Mouse (Mus musculus): ENCODE results near the gene Il27. TPM values are rescaled to one million over a fixed set of nuclear protein-coding genes. Genes with fewer than 3 reads are reported as not detected.

Il27 gene
- polyA plus RNA-seq, 1 experiment from 2014 or later, result not detected

GRCm38 (mm10) chr7:126598919-126599318 lies 4.2 kb upstream of the Il27 start:
- WGBS, result 80% methylated on average over 6 of the region's 6 CpGs
- no peak overlapping the region for H3K4me2 ChIP-seq
- no peak for ATAC-seq (ENCODE audit: low read depth)
- H3K27ac ChIP-seq (replicated peaks), result no peak overlapping the region
- H3K27me3 ChIP-seq, result no peaks in the 10 kb centered on the region
- H3K4me1 ChIP-seq (replicated peaks), result no peaks in the 10 kb centered on the region
- no peaks in the 10 kb centered on the region for H3K9me3 ChIP-seq
- no peak overlapping the region for H3K4me3 ChIP-seq
- H3K9ac ChIP-seq, result no peak overlapping the region
- no peaks in the 10 kb centered on the region for H3K36me3 ChIP-seq

DNA sequence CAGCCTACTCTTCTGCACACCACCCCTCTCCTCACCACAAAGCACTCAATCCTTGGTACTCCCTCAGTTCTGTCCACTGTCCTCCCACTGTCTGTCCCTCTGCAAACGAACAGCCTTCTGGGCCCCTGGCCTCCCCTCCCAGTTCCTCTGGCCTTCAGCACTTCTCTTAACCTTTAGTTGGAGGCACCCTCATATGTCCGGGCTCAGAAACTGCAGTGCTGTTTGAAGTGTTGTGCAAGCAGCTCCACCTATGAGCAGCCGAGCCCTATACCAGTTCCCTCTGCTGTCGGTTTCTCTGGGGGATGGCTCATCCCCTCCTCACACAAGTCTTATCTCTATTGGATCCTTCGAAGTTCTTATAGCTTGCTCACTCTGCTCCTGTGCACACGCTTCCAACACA lies 1.7 kb upstream of the Il27 start:
- Histone ChIP-seq H3K36me3 (no peaks in the 10 kb centered on the region), H3K4me1 (replicated peaks) (no peaks in the 10 kb centered on the region), H3K4me2 (no peak overlapping the region), H3K27ac (replicated peaks) (no peak overlapping the region), H3K4me3 (no peak overlapping the region), H3K27me3 (0 out of 2 replicates have a peak, but pooled peaks cover 4% of the 10 kb centered on the region), H3K9ac (no peak overlapping the region), H3K9me3 (no peaks in the 10 kb centered on the region)
- no peak for ATAC-seq (ENCODE audit: low read depth)
- 74% methylated on average over 6 of the region's 6 CpGs for WGBS

DNA sequence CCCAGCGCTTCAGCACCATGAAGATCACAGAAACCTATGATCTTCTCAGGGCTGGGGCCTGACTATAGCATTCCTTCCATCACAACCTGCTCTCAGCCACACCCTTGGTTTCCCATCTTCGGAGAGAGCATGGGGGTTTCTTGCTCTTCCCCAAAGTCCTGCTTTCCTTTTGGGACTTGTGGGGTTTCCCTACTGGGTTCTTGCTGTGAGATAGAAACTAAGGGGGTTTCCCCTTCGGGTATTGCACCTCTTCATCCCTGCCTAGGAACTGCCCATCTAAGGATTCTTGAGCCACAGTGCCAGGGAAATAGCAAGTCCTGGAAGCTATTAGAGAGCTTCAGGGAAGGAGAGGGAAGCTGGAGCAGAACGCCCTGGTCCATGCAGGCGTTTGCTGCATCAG lies 1.1 kb upstream of the Il27 start:
- WGBS, result 85% methylated on average over 5 of the region's 5 CpGs
- H3K27me3 ChIP-seq, result 0 out of 2 replicates have a peak, but pooled peaks cover 5% of the 10 kb centered on the region
- ATAC-seq (ENCODE audit: low read depth), result no peak
- no peak overlapping the region for H3K9ac ChIP-seq
- no peaks in the 10 kb centered on the region for H3K9me3 ChIP-seq
- H3K4me3 ChIP-seq, result no peak overlapping the region
- H3K36me3 ChIP-seq, result no peaks in the 10 kb centered on the region
- H3K4me2 ChIP-seq, result no peak overlapping the region
- H3K4me1 ChIP-seq (replicated peaks), result no peaks in the 10 kb centered on the region
- no peak overlapping the region for H3K27ac ChIP-seq (replicated peaks)

GRCm38 (mm10) chr7:126587779-126588178 lies 7.0 kb downstream of the Il27 start:
- Histone ChIP-seq H3K9ac (0 out of 2 replicates have a peak overlapping the region, but pooled peaks have one; percentile 9), H3K4me3 (no peak overlapping the region), H3K36me3 (no peaks in the 10 kb centered on the region), H3K4me2 (peak overlapping the region; percentile 34), H3K27ac (replicated peaks) (no peak overlapping the region), H3K9me3 (no peaks in the 10 kb centered on the region), H3K27me3 (peaks cover 38% of the 10 kb centered on the region), H3K4me1 (replicated peaks) (peaks cover 12% of the 10 kb centered on the region)
- no peak for ATAC-seq (ENCODE audit: low read depth)
- WGBS, result 6% methylated on average over 16 of the region's 16 CpGs

DNA sequence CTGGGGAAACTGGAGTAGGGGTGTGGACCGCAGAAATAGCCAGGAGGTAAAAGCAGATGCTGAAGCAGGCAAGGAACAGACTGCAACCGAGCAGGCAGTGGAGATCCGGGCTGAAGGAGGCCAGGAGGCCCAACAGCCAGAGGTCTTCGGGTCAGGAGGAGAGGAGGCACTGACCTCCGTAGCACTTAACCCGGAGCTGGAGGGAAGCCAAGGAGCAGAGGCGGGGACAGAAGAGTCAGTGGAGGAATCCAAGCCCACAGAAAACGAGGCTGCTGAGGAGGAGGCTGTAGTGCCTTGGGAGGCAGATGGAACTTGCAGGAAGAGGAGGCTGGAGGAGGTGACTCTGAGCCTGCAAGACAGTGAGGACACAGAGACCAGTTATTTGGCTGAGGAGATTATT lies 7.9 kb downstream of the Il27 start:
- no peak overlapping the region for H3K4me2 ChIP-seq
- H3K27ac ChIP-seq (replicated peaks), result no peak overlapping the region
- H3K4me3 ChIP-seq, result no peak overlapping the region
- H3K4me1 ChIP-seq (replicated peaks), result peaks cover 21% of the 10 kb centered on the region
- H3K9me3 ChIP-seq, result no peaks in the 10 kb centered on the region
- 69% methylated on average over 8 of the region's 8 CpGs for WGBS
- H3K27me3 ChIP-seq, result peaks cover 34% of the 10 kb centered on the region
- H3K36me3 ChIP-seq, result no peaks in the 10 kb centered on the region
- no peak for ATAC-seq (ENCODE audit: low read depth)
- no peak overlapping the region for H3K9ac ChIP-seq

- ATAC-seq (ENCODE audit: low read depth), result no peak
- WGBS, result 72% methylated on average over 6 of the region's 6 CpGs
Observed at GRCm38 (mm10) chr7:126585717-126586116, 9.0 kb downstream of the Il27 start, which contains the start of gene Cln3. Gene Cln3, minus strand, starts transcription at chr7:126585817.

GRCm38 (mm10) chr7:126584506-126584977 lies 10.2 kb downstream of the Il27 start, which contains the start of gene Apobr:
Gene Apobr, plus strand, starts transcription at chr7:126584942.
- Histone ChIP-seq H3K4me3 (peak within 1 kb of the TSS; percentile 53), H3K4me2 (peak within 1 kb of the TSS; percentile 74), H3K9me3 (no peaks in the 10 kb centered on the region), H3K27me3 (peaks cover 30% of the 10 kb centered on the region), H3K27ac (replicated peaks) (no peak within 1 kb of the TSS), H3K36me3 (no peaks in the 10 kb centered on the region), H3K9ac (no peak within 1 kb of the TSS; the same call in 1 of the 2 replicates), H3K4me1 (replicated peaks) (peaks cover 31% of the 10 kb centered on the region)
- 86% methylated on average over 8 of the region's 8 CpGs for whole genome bisulfite sequencing
- no peak for ATAC-seq (ENCODE audit: low read depth)

More at GRCm38 (mm10) chr7:126585717-126586116, 9.0 kb downstream of the Il27 start, which contains the start of gene Cln3:
- H3K4me2 ChIP-seq, result no peak within 1 kb of the TSS
- H3K4me1 ChIP-seq (replicated peaks), result peaks cover 31% of the 10 kb centered on the region
- no peaks in the 10 kb centered on the region for H3K36me3 ChIP-seq
- no peaks in the 10 kb centered on the region for H3K9me3 ChIP-seq
- H3K27me3 ChIP-seq, result peaks cover 32% of the 10 kb centered on the region
- H3K9ac ChIP-seq, result no peak within 1 kb of the TSS
- H3K4me3 ChIP-seq, result no peak within 1 kb of the TSS
- H3K27ac ChIP-seq (replicated peaks), result no peak within 1 kb of the TSS

- peak overlapping the region; percentile 82 for H3K27ac ChIP-seq (replicated peaks)
- no peaks in the 10 kb centered on the region for H3K9me3 ChIP-seq
- no peak for ATAC-seq (ENCODE audit: low read depth)
- H3K27me3 ChIP-seq, result peaks cover 30% of the 10 kb centered on the region
- H3K4me3 ChIP-seq, result peak overlapping the region; percentile 53
- peak overlapping the region; percentile 74 for H3K4me2 ChIP-seq
- H3K4me1 ChIP-seq (replicated peaks), result peaks cover 31% of the 10 kb centered on the region
- peak overlapping the region; percentile 70; the same call in 1 of the 2 replicates for H3K9ac ChIP-seq
- WGBS, result 53% methylated on average over 6 of the region's 6 CpGs
- H3K36me3 ChIP-seq, result peaks cover 5% of the 10 kb centered on the region; the same call in 1 of the 2 replicates
Observed at GRCm38 (mm10) chr7:126583761-126584160, 11.0 kb downstream of the Il27 start.

DNA sequence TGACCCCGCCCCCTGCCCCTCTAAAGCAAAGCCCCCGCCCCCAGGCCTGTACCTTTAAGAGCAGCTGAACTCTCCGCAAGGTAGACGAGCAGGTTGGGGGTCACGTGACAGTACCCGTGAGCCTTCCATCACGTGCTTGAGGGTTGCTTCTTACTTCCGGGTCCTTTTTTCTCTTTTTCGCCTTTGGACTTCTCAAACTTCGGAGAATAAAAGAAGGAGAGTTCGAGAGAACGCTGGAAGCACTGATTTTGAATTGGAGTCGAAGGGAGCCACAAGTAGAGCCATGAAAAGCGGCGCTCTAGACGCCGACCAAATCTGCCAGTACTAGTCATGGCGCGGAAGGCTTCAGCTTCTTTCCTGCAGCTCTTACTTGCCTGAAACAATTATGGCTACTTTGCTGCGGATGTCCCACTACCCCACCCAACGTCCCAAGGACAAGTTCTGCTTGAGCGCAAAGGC lies 11.5 kb downstream of the Il27 start:
- Histone ChIP-seq H3K9ac (peak overlapping the region; percentile 70), H3K27me3 (peaks cover 30% of the 10 kb centered on the region), H3K4me3 (peak overlapping the region; percentile 53), H3K4me1 (replicated peaks) (peaks cover 31% of the 10 kb centered on the region), H3K4me2 (peak overlapping the region; percentile 74), H3K9me3 (no peaks in the 10 kb centered on the region), H3K27ac (replicated peaks) (peak overlapping the region; percentile 82), H3K36me3 (peaks cover 10% of the 10 kb centered on the region; the same call in 1 of the 2 replicates)
- under 1% methylated on average over 22 of the region's 22 CpGs for WGBS
- peak; percentile 87 for ATAC-seq (ENCODE audit: low read depth)

- peaks cover 30% of the 10 kb centered on the region for H3K27me3 ChIP-seq
- peak; percentile 75 for ATAC-seq (ENCODE audit: low read depth)
- WGBS, result under 1% methylated on average over 20 of the region's 20 CpGs
Observed at GRCm38 (mm10) chr7:126582759-126583158, 12.0 kb downstream of the Il27 start.

GRCm38 (mm10) chr7:126581661-126582060 lies 13.1 kb downstream of the Il27 start:
- peak overlapping the region; percentile 74 for H3K4me2 ChIP-seq
- WGBS, result 89% methylated on average over 6 of the region's 6 CpGs

More at GRCm38 (mm10) chr7:126582759-126583158, 12.0 kb downstream of the Il27 start:
- Histone ChIP-seq H3K9ac (peak overlapping the region; percentile 70), H3K4me3 (peak overlapping the region; percentile 53), H3K4me2 (peak overlapping the region; percentile 74), H3K4me1 (replicated peaks) (peaks cover 27% of the 10 kb centered on the region), H3K27ac (replicated peaks) (no peak overlapping the region), H3K9me3 (no peaks in the 10 kb centered on the region), H3K36me3 (peaks cover 12% of the 10 kb centered on the region)

DNA sequence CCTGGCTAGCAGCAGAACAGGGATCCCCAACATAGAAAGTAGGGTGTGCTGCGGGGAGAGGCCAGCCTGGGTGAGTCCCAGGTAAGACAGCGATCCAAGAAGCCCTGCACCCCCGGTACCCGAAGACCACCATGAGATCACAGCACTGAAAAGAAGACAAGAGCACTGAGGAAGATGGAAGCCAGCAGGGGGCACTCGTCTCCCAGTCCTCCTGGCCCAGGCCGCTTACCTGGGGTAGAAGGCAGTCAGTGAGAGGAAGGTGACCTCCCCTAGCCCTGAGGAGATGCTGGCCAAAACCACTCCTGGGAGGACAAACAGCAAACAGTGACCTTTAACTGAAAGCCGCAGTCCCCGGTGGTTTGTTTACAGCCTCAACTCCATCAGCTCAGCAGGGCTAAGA lies 15.6 kb downstream of the Il27 start:
- peaks cover 2% of the 10 kb centered on the region; the same call in 1 of the 2 replicates for H3K27me3 ChIP-seq
- H3K4me2 ChIP-seq, result no peak overlapping the region
- no peak overlapping the region for H3K4me3 ChIP-seq
- no peak overlapping the region for H3K27ac ChIP-seq (replicated peaks)
- peaks cover 31% of the 10 kb centered on the region for H3K36me3 ChIP-seq
- no peak for ATAC-seq (ENCODE audit: low read depth)
- H3K4me1 ChIP-seq (replicated peaks), result peaks cover 26% of the 10 kb centered on the region
- no peak overlapping the region for H3K9ac ChIP-seq
- H3K9me3 ChIP-seq, result no peaks in the 10 kb centered on the region
- WGBS, result 58% methylated on average over 8 of the region's 8 CpGs

More at GRCm38 (mm10) chr7:126581661-126582060, 13.1 kb downstream of the Il27 start:
- H3K9me3 ChIP-seq, result no peaks in the 10 kb centered on the region
- H3K4me1 ChIP-seq (replicated peaks), result peaks cover 26% of the 10 kb centered on the region
- peaks cover 25% of the 10 kb centered on the region for H3K27me3 ChIP-seq
- peak overlapping the region; percentile 38; the same call in 1 of the 2 replicates for H3K9ac ChIP-seq
- H3K4me3 ChIP-seq, result no peak overlapping the region
- peaks cover 22% of the 10 kb centered on the region for H3K36me3 ChIP-seq
- ATAC-seq (ENCODE audit: low read depth), result no peak
- H3K27ac ChIP-seq (replicated peaks), result no peak overlapping the region
